Mouse (Mus musculus) embryonic facial prominence, embryonic 12.5 days (tissue): ENCODE data around the gene Rxra. TPM values are rescaled to one million over a fixed set of nuclear protein-coding genes. Genes with fewer than 3 reads are reported as not detected.

Source experiments
- ATAC-seq: fragments of 200-750 bp; cut with Nextera tagmentation; 2 replicates; pipeline ENCODE4 v1.8.0; 2017; ENCODE audit not compliant: insufficient number of reproducible peaks, insufficient read depth, low FRiP score, low TSS enrichment
- H3K27ac ChIP-seq: fragments of 300-500 bp; sonication (generic); 2 replicates; pipeline ENCODE4 v1.5.1; 2016; ENCODE audit warnings: mild to moderate bottlenecking
- H3K27me3 ChIP-seq: fragments of 300-500 bp; sonication (generic); 2 replicates; pipeline ENCODE4 v1.6.1; 2016; ENCODE audit warnings: mild to moderate bottlenecking, moderate library complexity
- H3K36me3 ChIP-seq: fragments of 300-500 bp; sonication (generic); 2 replicates; pipeline ENCODE4 v1.6.1; 2016; ENCODE audit warnings: mild to moderate bottlenecking
- H3K4me1 ChIP-seq: fragments of 300-500 bp; sonication (generic); 2 replicates; pipeline ENCODE4 v1.6.1; 2016
- H3K4me2 ChIP-seq: fragments of 300-500 bp; sonication (generic); replicated peaks from 2 replicates; pipeline ENCODE4 v1.6.1; 2016; ENCODE audit warnings: mild to moderate bottlenecking, moderate library complexity
- H3K4me3 ChIP-seq: fragments of 300-500 bp; sonication (generic); 2 replicates; pipeline ENCODE4 v1.5.1; 2016; ENCODE audit warnings: mild to moderate bottlenecking
- H3K9ac ChIP-seq: fragments of 300-500 bp; sonication (generic); 2 replicates; pipeline ENCODE4 v1.6.1; 2016; ENCODE audit warnings: mild to moderate bottlenecking, moderate library complexity
- H3K9me3 ChIP-seq: fragments of 300-500 bp; sonication (generic); 2 replicates; pipeline ENCODE4 v1.6.1; 2016; ENCODE audit warnings: mild to moderate bottlenecking, moderate library complexity
- WGBS: fragments of 180-500 bp; shearing (Covaris S2); methylation state at CpG from one replicate; pipeline ENCODE4 v1.1.7; 2016; 5-methylcytosine and 5-hydroxymethylcytosine counted together
- polyA plus RNA-seq: library from polyadenylated mRNA; unstranded; fragments of >200 nt; fragmentation: Nextera tagmentation; extraction: Ambion mirVana; gene quantifications from 2 replicates; pipeline ENCODE4 v1.2.1, GENCODE M21; 2016

Rxra gene
- polyA plus RNA-seq, 1 experiment from 2014 or later: 15.9 TPM

- H3K4me2 ChIP-seq: no peak overlapping the region
- H3K27ac ChIP-seq: no peak overlapping the region
- H3K4me1 ChIP-seq: peaks cover 62% of the 10 kb centered on the region
- H3K9me3 ChIP-seq: no peaks in the 10 kb centered on the region
- H3K27me3 ChIP-seq: no peaks in the 10 kb centered on the region
- H3K36me3 ChIP-seq: peaks cover 30% of the 10 kb centered on the region
- H3K4me3 ChIP-seq: no peak overlapping the region
- no peak overlapping the region for H3K9ac ChIP-seq
- no peak for ATAC-seq
- WGBS: 89% methylated on average over 10 of the region's 10 CpGs
Observed at GRCm38 (mm10) chr2:27761260-27761995, 85.2 kb downstream of the Rxra start.

- H3K27me3 ChIP-seq: no peaks in the 10 kb centered on the region
- no peak overlapping the region for H3K4me3 ChIP-seq
- peaks cover 25% of the 10 kb centered on the region for H3K36me3 ChIP-seq
- peaks cover 58% of the 10 kb centered on the region for H3K4me1 ChIP-seq
- H3K27ac ChIP-seq: no peak overlapping the region
- no peaks in the 10 kb centered on the region for H3K9me3 ChIP-seq
- no peak overlapping the region for H3K4me2 ChIP-seq
- no peak overlapping the region for H3K9ac ChIP-seq
- ATAC-seq: no peak
- WGBS: 78% methylated on average over 9 of the region's 9 CpGs
Observed at GRCm38 (mm10) chr2:27761996-27762340, 85.7 kb downstream of the Rxra start.

GRCm38 (mm10) chr2:27762509-27762908 is 86.3 kb downstream of the Rxra start:
- H3K9ac ChIP-seq: no peak overlapping the region
- peaks cover 24% of the 10 kb centered on the region for H3K36me3 ChIP-seq
- no peak overlapping the region for H3K4me2 ChIP-seq
- no peak overlapping the region for H3K27ac ChIP-seq
- H3K9me3 ChIP-seq: no peaks in the 10 kb centered on the region
- peaks cover 53% of the 10 kb centered on the region for H3K4me1 ChIP-seq
- H3K4me3 ChIP-seq: no peak overlapping the region
- H3K27me3 ChIP-seq: no peaks in the 10 kb centered on the region
- ATAC-seq: no peak
- WGBS: 50% methylated on average over 12 of the region's 12 CpGs

GRCm38 (mm10) chr2:27762920-27763780 is 86.9 kb downstream of the Rxra start:
- Histone ChIP-seq H3K9me3 (no peaks in the 10 kb centered on the region), H3K27ac (peak overlapping the region; percentile 74), H3K9ac (no peak overlapping the region), H3K4me2 (no peak overlapping the region), H3K4me1 (peaks cover 46% of the 10 kb centered on the region), H3K36me3 (peaks cover 24% of the 10 kb centered on the region), H3K27me3 (no peaks in the 10 kb centered on the region), H3K4me3 (no peak overlapping the region)
- WGBS: 61% methylated on average over 14 of the region's 14 CpGs
- no peak for ATAC-seq

- Histone ChIP-seq H3K4me2 (no peak overlapping the region), H3K4me1 (peaks cover 38% of the 10 kb centered on the region), H3K9me3 (no peaks in the 10 kb centered on the region), H3K4me3 (no peak overlapping the region), H3K27ac (peak overlapping the region; percentile 74), H3K27me3 (no peaks in the 10 kb centered on the region), H3K9ac (0 out of 2 replicates have a peak overlapping the region, but pooled peaks have one; percentile 9), H3K36me3 (peaks cover 21% of the 10 kb centered on the region)
- peak; percentile 16 for ATAC-seq
- WGBS: 11% methylated on average over 6 of the region's 6 CpGs
Observed at GRCm38 (mm10) chr2:27764256-27764936, 88.2 kb downstream of the Rxra start.

GRCm38 (mm10) chr2:27764937-27765319 is 88.7 kb downstream of the Rxra start:
- WGBS: 34% methylated on average over 3 of the region's 3 CpGs
- Histone ChIP-seq H3K4me1 (peaks cover 38% of the 10 kb centered on the region), H3K4me2 (no peak overlapping the region), H3K9ac (no peak overlapping the region), H3K9me3 (no peaks in the 10 kb centered on the region), H3K27me3 (no peaks in the 10 kb centered on the region), H3K27ac (peak overlapping the region; percentile 74), H3K4me3 (no peak overlapping the region), H3K36me3 (peaks cover 16% of the 10 kb centered on the region)
- peak; percentile 48; the same call in 1 of the 2 replicates for ATAC-seq

- peaks cover 40% of the 10 kb centered on the region for H3K4me1 ChIP-seq
- ATAC-seq: no peak
Observed at GRCm38 (mm10) chr2:27767773-27768172, 91.5 kb downstream of the Rxra start.

GRCm38 (mm10) chr2:27769701-27770100 is 93.5 kb downstream of the Rxra start:
- Histone ChIP-seq H3K27ac (0 out of 2 replicates have a peak overlapping the region, but pooled peaks have one; percentile 19), H3K4me1 (peaks cover 40% of the 10 kb centered on the region), H3K4me3 (no peak overlapping the region), H3K9me3 (no peaks in the 10 kb centered on the region), H3K9ac (no peak overlapping the region), H3K36me3 (no peaks in the 10 kb centered on the region), H3K27me3 (no peaks in the 10 kb centered on the region), H3K4me2 (no peak overlapping the region)
- WGBS: 14% methylated on average over 5 of the region's 5 CpGs
- ATAC-seq: no peak

More at GRCm38 (mm10) chr2:27767773-27768172, 91.5 kb downstream of the Rxra start:
- no peak overlapping the region for H3K4me2 ChIP-seq
- no peak overlapping the region for H3K4me3 ChIP-seq
- H3K9ac ChIP-seq: peak overlapping the region; percentile 8; the same call in 1 of the 2 replicates
- H3K9me3 ChIP-seq: no peaks in the 10 kb centered on the region
- H3K36me3 ChIP-seq: no peaks in the 10 kb centered on the region
- H3K27ac ChIP-seq: no peak overlapping the region
- WGBS: 47% methylated on average over 7 of the region's 7 CpGs
- H3K27me3 ChIP-seq: no peaks in the 10 kb centered on the region

GRCm38 (mm10) chr2:27770205-27770604 is 94.0 kb downstream of the Rxra start:
- no peak overlapping the region for H3K27ac ChIP-seq
- H3K4me2 ChIP-seq: no peak overlapping the region
- H3K27me3 ChIP-seq: no peaks in the 10 kb centered on the region
- H3K4me1 ChIP-seq: peaks cover 43% of the 10 kb centered on the region
- H3K4me3 ChIP-seq: no peak overlapping the region
- under 1% methylated on average over 4 of the region's 4 CpGs for WGBS
- no peak overlapping the region for H3K9ac ChIP-seq
- no peaks in the 10 kb centered on the region for H3K36me3 ChIP-seq
- ATAC-seq: no peak
- H3K9me3 ChIP-seq: no peaks in the 10 kb centered on the region

- Histone ChIP-seq H3K4me3 (no peak overlapping the region), H3K36me3 (no peaks in the 10 kb centered on the region), H3K27ac (no peak overlapping the region), H3K27me3 (no peaks in the 10 kb centered on the region), H3K4me2 (no peak overlapping the region), H3K9ac (no peak overlapping the region), H3K4me1 (peaks cover 45% of the 10 kb centered on the region), H3K9me3 (no peaks in the 10 kb centered on the region)
- WGBS: 27% methylated on average over 7 of the region's 7 CpGs
- no peak for ATAC-seq
Observed at GRCm38 (mm10) chr2:27771936-27772335, 95.7 kb downstream of the Rxra start.

- WGBS: 53% methylated on average over 7 of the region's 7 CpGs
- H3K27me3 ChIP-seq: no peaks in the 10 kb centered on the region
- H3K4me2 ChIP-seq: no peak overlapping the region
- no peak for ATAC-seq
- H3K36me3 ChIP-seq: no peaks in the 10 kb centered on the region
- H3K4me1 ChIP-seq: peaks cover 50% of the 10 kb centered on the region
- no peak overlapping the region for H3K4me3 ChIP-seq
- peak overlapping the region; percentile 94; the same call in 1 of the 2 replicates for H3K27ac ChIP-seq
- no peaks in the 10 kb centered on the region for H3K9me3 ChIP-seq
- H3K9ac ChIP-seq: no peak overlapping the region
Observed at GRCm38 (mm10) chr2:27772841-27773388, 96.7 kb downstream of the Rxra start.
